ENCODE assay signal across 26 mouse cellular contexts in the genomic region with DNA sequence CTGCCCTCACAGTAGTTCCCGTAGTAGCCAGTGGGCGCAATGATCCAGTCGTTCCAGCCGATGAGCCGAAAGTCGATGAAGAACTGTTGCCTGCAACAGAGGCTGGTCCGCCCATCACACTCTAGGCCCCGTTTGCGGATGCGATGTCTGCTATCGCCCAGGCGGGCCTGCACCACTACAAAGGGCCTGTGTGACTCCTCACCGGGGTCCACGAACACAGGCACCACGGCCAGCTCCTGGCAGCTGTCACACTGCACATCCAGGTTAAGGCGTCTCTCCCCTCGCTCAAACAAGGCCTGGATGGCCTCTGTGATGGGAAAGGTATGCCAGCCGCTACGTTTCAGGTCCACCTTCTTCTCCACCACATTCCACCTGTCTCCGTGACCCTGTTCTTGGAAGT. TPM values are rescaled to one million over a fixed set of nuclear protein-coding genes. Genes with fewer than 3 reads are reported as not detected.
DNase-seq lines count a peak whose midpoint lies in the region; ATAC-seq and TF ChIP-seq lines count a peak whose summit lies in the region.
"Had no signal": no experiment of that assay in that cellular context is flagged by ENCODE, and none has a peak within 500 bp of the region (broad histone marks: within the 10 kb centered on the region; RNA-seq: fewer than 3 reads in every experiment).

No protein-coding gene starts in this region.

- no peak overlapping the region for H3K27ac ChIP-seq in hindbrain, embryonic 15.5 days (replicated peaks)
- no peak overlapping the region for H3K27ac ChIP-seq in hindbrain, embryonic 11.5 days (ENCODE audit: low read depth, low read length)
- no peak overlapping the region for H3K27ac ChIP-seq in limb, embryonic 12.5 days
- H3K27ac ChIP-seq: forebrain, embryonic 12.5 days; heart, embryonic 10.5 days; intestine, embryonic 15.5 days; kidney, postnatal 0 days; limb, embryonic 15.5 days; liver, embryonic 14.5 days; neural tube, embryonic 12.5 days had no signal

- DNase-seq in hindbrain, embryonic 11.5 days (ENCODE audit: low spot score) = no peak
- peak; percentile 38 for DNase-seq in R1 (ENCODE audit: low read depth, low spot score)
- DNase-seq in adrenal gland, postnatal 10 days = no peak
- no peak for DNase-seq in lung, postnatal 14 days
- DNase-seq: adrenal gland, postnatal 36 days; cerebellum, adult 18-20 months; gastrocnemius, postnatal 25 days; heart, adult 11 months; heart, postnatal 4 days; kidney, adult 2 months; lung, adult 2 months; lung, postnatal 10 days; midbrain, embryonic 14.5 days; thymus, postnatal 4 days had no signal

- WGBS in hindbrain, embryonic 15.5 days = 78% methylated on average over 20 of the region's 20 CpGs
- WGBS in hindbrain, embryonic 11.5 days = 74% methylated on average over 20 of the region's 20 CpGs
- WGBS in limb, embryonic 12.5 days = 73% methylated on average over 20 of the region's 20 CpGs

- H3K36me3 ChIP-seq in hindbrain, embryonic 15.5 days = no peaks in the 10 kb centered on the region
- no peaks in the 10 kb centered on the region for H3K36me3 ChIP-seq in hindbrain, embryonic 11.5 days (ENCODE audit: control insufficient read depth, insufficient read depth, low read length)
- peaks cover 57% of the 10 kb centered on the region for H3K36me3 ChIP-seq in E14TG2a.4 (ENCODE audit: insufficient read depth, low read length)
- no peaks in the 10 kb centered on the region for H3K36me3 ChIP-seq in limb, embryonic 12.5 days
- H3K36me3 ChIP-seq: forebrain, embryonic 12.5 days; heart, embryonic 10.5 days; intestine, embryonic 15.5 days; limb, embryonic 15.5 days had no signal

- no peak overlapping the region for H3K4me3 ChIP-seq in hindbrain, embryonic 15.5 days
- no peak overlapping the region for H3K4me3 ChIP-seq in hindbrain, embryonic 11.5 days (ENCODE audit: low read depth, low read length)
- peak overlapping the region; percentile 53 for H3K4me3 ChIP-seq in E14TG2a.4 (replicated peaks; ENCODE audit: low read length)
- no peak overlapping the region for H3K4me3 ChIP-seq in limb, embryonic 12.5 days (replicated peaks)
- H3K4me3 ChIP-seq: erythroblast, embryonic 14.5 days; forebrain, embryonic 12.5 days; heart, embryonic 10.5 days; intestine, embryonic 15.5 days; limb, embryonic 15.5 days; neural tube, embryonic 12.5 days had no signal

- H3K9ac ChIP-seq in hindbrain, embryonic 15.5 days = no peak overlapping the region
- H3K9ac ChIP-seq in hindbrain, embryonic 11.5 days (ENCODE audit: low read depth, low read length) = no peak overlapping the region
- no peak overlapping the region for H3K9ac ChIP-seq in limb, embryonic 12.5 days (replicated peaks)
- H3K9ac ChIP-seq: forebrain, embryonic 12.5 days; intestine, embryonic 15.5 days; limb, embryonic 15.5 days; liver, embryonic 14.5 days; neural tube, embryonic 12.5 days had no signal

- no peak for ATAC-seq in hindbrain, embryonic 15.5 days (ENCODE audit: low FRiP score, low read depth)
- ATAC-seq in hindbrain, embryonic 11.5 days (ENCODE audit: low FRiP score) = no peak
- no peak for ATAC-seq in limb, embryonic 12.5 days (ENCODE audit: insufficient number of reproducible peaks, insufficient read depth, low FRiP score, low TSS enrichment, low read depth)
- ATAC-seq: intestine, embryonic 15.5 days had no signal

- no peaks in the 10 kb centered on the region for H3K9me3 ChIP-seq in hindbrain, embryonic 15.5 days
- H3K9me3 ChIP-seq in hindbrain, embryonic 11.5 days (ENCODE audit: control insufficient read depth, low read length) = no peaks in the 10 kb centered on the region
- no peaks in the 10 kb centered on the region for H3K9me3 ChIP-seq in E14TG2a.4 (ENCODE audit: low read length)
- H3K9me3 ChIP-seq in limb, embryonic 12.5 days = no peaks in the 10 kb centered on the region
- H3K9me3 ChIP-seq: forebrain, embryonic 12.5 days; heart, embryonic 10.5 days; intestine, embryonic 15.5 days; limb, embryonic 15.5 days; neural tube, embryonic 12.5 days had no signal

- peaks cover 47% of the 10 kb centered on the region for H3K27me3 ChIP-seq in hindbrain, embryonic 15.5 days
- H3K27me3 ChIP-seq in hindbrain, embryonic 11.5 days (ENCODE audit: control insufficient read depth, insufficient read depth, low read length) = peaks cover 42% of the 10 kb centered on the region
- peaks cover 27% of the 10 kb centered on the region for H3K27me3 ChIP-seq in E14TG2a.4 (ENCODE audit: insufficient read depth, low read length)
- H3K27me3 ChIP-seq in limb, embryonic 12.5 days = peaks cover 67% of the 10 kb centered on the region

- H3K4me1 ChIP-seq in hindbrain, embryonic 15.5 days (replicated peaks) = peaks cover 58% of the 10 kb centered on the region
- H3K4me1 ChIP-seq in hindbrain, embryonic 11.5 days (replicated peaks; ENCODE audit: control insufficient read depth, insufficient read depth, low read length) = peaks cover 11% of the 10 kb centered on the region
- peaks cover 68% of the 10 kb centered on the region for H3K4me1 ChIP-seq in E14TG2a.4 (replicated peaks; ENCODE audit: low read depth, low read length)
- peaks cover 46% of the 10 kb centered on the region for H3K4me1 ChIP-seq in limb, embryonic 12.5 days (replicated peaks)

- no peak for TF ChIP-seq CTCF in E14TG2a.4 (conservative IDR thresholded peaks at IDR 0.05; ENCODE audit: low read length)

- H3K4me2 ChIP-seq in hindbrain, embryonic 15.5 days = peak overlapping the region; percentile 85; the same call in 1 of the 2 replicates
- no peak overlapping the region for H3K4me2 ChIP-seq in hindbrain, embryonic 11.5 days (replicated peaks; ENCODE audit: low read depth, low read length)
- H3K4me2 ChIP-seq in limb, embryonic 12.5 days = peak overlapping the region; percentile 2
- H3K4me2 ChIP-seq: forebrain, embryonic 12.5 days; intestine, embryonic 15.5 days; limb, embryonic 15.5 days; neural tube, embryonic 12.5 days had no signal

RNA-seq across cellular contexts. Expression of gene Inhbb, which starts 4.5 kb away (rescaled TPM):
- polyA plus RNA-seq in hindbrain, embryonic 15.5 days (2015; fragmentation: Nextera tagmentation; extraction: Ambion mirVana) = 2.2 and 3.0 TPM in 2 replicates
- polyA plus RNA-seq in hindbrain, embryonic 11.5 days (2014; fragmentation: Nextera tagmentation; extraction: Ambion mirVana) = 0.32 and 1.0 TPM in 2 replicates
- polyA plus RNA-seq in limb, embryonic 12.5 days (2016; fragmentation: Nextera tagmentation; extraction: Ambion mirVana) = 0.36 and 0.41 TPM in 2 replicates
- total RNA-seq in adrenal gland, postnatal 10 days (2021) = 1 to 10 TPM; 5.5 to 7.7 TPM
- total RNA-seq: common myeloid progenitor, adult 5-6 weeks had no signal
